Mouse (Mus musculus): ENCODE results near the gene Rbm26.

GRCm38 (mm10) chr14:105064243-105064642 lies 112.9 kb downstream of the Rbm26 start:
- no peak for TF ChIP-seq CTCF (IDR thresholded peaks at IDR 0.05; ENCODE audit: low read depth)
- TF ChIP-seq EP300 (IDR thresholded peaks at IDR 0.05; ENCODE audit: low read depth), result no peak

All from liver, postnatal 0 days (tissue).